Mouse (Mus musculus) heart, postnatal 25 days (tissue): ENCODE results near the gene Prickle2. TPM values are rescaled to one million over a fixed set of nuclear protein-coding genes. Genes with fewer than 3 reads are reported as not detected.

Experiments used
- DNase-seq: peaks from one replicate; pipeline ENCODE4 v3.0.0; 2022; ENCODE audit warnings: low spot score
- intact Hi-C: fragments of 180-260 bp; cut with DNase I; formaldehyde crosslinking; loops from one replicate; pipeline ENCODE4 v1.15.1; 2025
- total RNA-seq, 2 experiments: library from RNA; stranded (reverse); gene quantifications; 2 replicates each; pipeline ENCODE4 v1.2.3; 2021

Gene Prickle2
- total RNA-seq, 2 experiments from 2014 or later, result 6.0 to 6.1 TPM

GRCm38 (mm10) chr6:92469456-92469855 lies 236.5 kb downstream of the Prickle2 start:
- DNase-seq, result no peak
- intact Hi-C loops, result no loop called here

GRCm38 (mm10) chr6:92468892-92469291 lies 237.1 kb downstream of the Prickle2 start:
- no peak for DNase-seq
- intact Hi-C loops, result no loop called here

- no peak for DNase-seq
- intact Hi-C loops, result no loop called here
Observed at GRCm38 (mm10) chr6:92468383-92468791, 237.6 kb downstream of the Prickle2 start.

- no peak for DNase-seq
- intact Hi-C loops, result no loop called here
Observed at GRCm38 (mm10) chr6:92467343-92467742, 238.6 kb downstream of the Prickle2 start.

- intact Hi-C loops, result no loop called here
Observed at GRCm38 (mm10) chr6:92465666-92466065, 240.3 kb downstream of the Prickle2 start.

GRCm38 (mm10) chr6:92464781-92465337 lies 241.1 kb downstream of the Prickle2 start:
- no peak for DNase-seq
- intact Hi-C loops, result no loop called here

More at GRCm38 (mm10) chr6:92465666-92466065, 240.3 kb downstream of the Prickle2 start:
- no peak for DNase-seq

- no peak for DNase-seq
- intact Hi-C loops, result no loop called here
Observed at GRCm38 (mm10) chr6:92463768-92464167, 242.2 kb downstream of the Prickle2 start.

- intact Hi-C loops, result no loop called here
- DNase-seq, result no peak
Observed at GRCm38 (mm10) chr6:92460750-92461149, 245.2 kb downstream of the Prickle2 start.

- DNase-seq, result no peak
- intact Hi-C loops, result no loop called here
Observed at GRCm38 (mm10) chr6:92458026-92458425, 247.9 kb downstream of the Prickle2 start.

- DNase-seq, result no peak
- intact Hi-C loops, result no loop called here
Observed at GRCm38 (mm10) chr6:92451421-92451820, 254.5 kb downstream of the Prickle2 start.

- DNase-seq, result no peak
- intact Hi-C loops, result no loop called here
Observed at GRCm38 (mm10) chr6:92449956-92450355, 256.0 kb downstream of the Prickle2 start.

GRCm38 (mm10) chr6:92446662-92447061 lies 259.3 kb downstream of the Prickle2 start:
- DNase-seq, result peak; percentile 42
- intact Hi-C loops, result no loop called here

GRCm38 (mm10) chr6:92441205-92441604 lies 264.8 kb downstream of the Prickle2 start:
- no peak for DNase-seq
- intact Hi-C loops, result loop anchor here (2.0 kb wide), 1 partner anchor 156 kb away; no protein-coding TSS in a partner anchor

GRCm38 (mm10) chr6:92440251-92440650 lies 265.7 kb downstream of the Prickle2 start:
- DNase-seq, result no peak
- intact Hi-C loops, result loop anchor here (2.0 kb wide), 1 partner anchor 155 kb away; no protein-coding TSS in a partner anchor

GRCm38 (mm10) chr6:92432146-92432545 lies 273.8 kb downstream of the Prickle2 start:
- intact Hi-C loops, result no loop called here
- no peak for DNase-seq

GRCm38 (mm10) chr6:92427406-92428171 lies 278.4 kb downstream of the Prickle2 start:
- no peak for DNase-seq
- intact Hi-C loops, result loop anchor here (10.0 kb wide), 1 partner anchor 107 kb away; no protein-coding TSS in a partner anchor

- intact Hi-C loops, result loop anchor here (2.0 to 10.0 kb wide), 2 partner anchors 55 to 109 kb away; no protein-coding TSS in a partner anchor
- no peak for DNase-seq
Observed at GRCm38 (mm10) chr6:92425901-92426300, 280.1 kb downstream of the Prickle2 start.

- DNase-seq, result no peak
Observed at GRCm38 (mm10) chr6:92425476-92425875, 280.5 kb downstream of the Prickle2 start.

GRCm38 (mm10) chr6:92424991-92425390 lies 281.0 kb downstream of the Prickle2 start:
- DNase-seq, result no peak
- intact Hi-C loops, result loop anchor here (2.0 to 10.0 kb wide), 3 partner anchors 56 to 242 kb away; no protein-coding TSS in a partner anchor

More at GRCm38 (mm10) chr6:92425476-92425875, 280.5 kb downstream of the Prickle2 start:
- intact Hi-C loops, result loop anchor here (2.0 to 10.0 kb wide), 2 partner anchors 55 to 109 kb away; no protein-coding TSS in a partner anchor

- intact Hi-C loops, result loop anchor here (5.0 to 10.0 kb wide), 2 partner anchors 113 to 245 kb away; no protein-coding TSS in a partner anchor
- no peak for DNase-seq
Observed at GRCm38 (mm10) chr6:92422286-92422685, 283.7 kb downstream of the Prickle2 start.

- intact Hi-C loops, result loop anchor here (5.0 to 10.0 kb wide), 2 partner anchors 115 to 247 kb away; no protein-coding TSS in a partner anchor
Observed at GRCm38 (mm10) chr6:92420106-92420505, 285.8 kb downstream of the Prickle2 start.

More at GRCm38 (mm10) chr6:92420106-92420505, 285.8 kb downstream of the Prickle2 start:
- DNase-seq, result no peak
